Mouse (Mus musculus) G1E (cell line): Measurements from ENCODE around the gene Psmc1.

Experiments
- CTCF ChIP-seq: IDR thresholded peaks from 2 replicates; pipeline ENCODE4 v1.5.1; 2012; ENCODE audit warnings: low read depth, low read length, inconsistent platforms, mixed read lengths
- GATA1 ChIP-seq: IDR thresholded peaks from 2 replicates; pipeline ENCODE4 v1.6.1; 2012; ENCODE audit warnings: borderline replicate concordance, low read length, inconsistent platforms, mixed read lengths

DNA sequence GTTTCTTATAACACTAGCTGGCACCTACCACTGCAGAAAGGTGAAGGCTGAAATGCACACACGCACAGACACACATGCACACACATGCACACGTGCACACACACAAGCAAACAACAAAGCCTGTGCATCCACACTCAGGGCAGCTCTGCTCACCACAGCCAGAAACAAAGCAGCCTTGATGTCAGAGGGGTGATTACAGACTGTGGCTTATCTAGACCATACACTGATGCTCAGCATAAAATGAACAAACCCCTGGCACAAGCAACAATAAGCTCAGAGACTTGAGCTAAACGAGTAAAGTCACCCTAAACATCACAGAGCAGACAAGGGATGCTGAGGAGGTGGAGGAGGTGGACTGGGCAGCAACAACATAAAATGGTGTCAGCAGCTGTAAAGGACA lies 25.2 kb downstream of the Psmc1 start:
- no peak for TF ChIP-seq CTCF
- TF ChIP-seq GATA1 = no peak
